Mouse (Mus musculus) liver, embryonic 14.5 days (tissue): ENCODE results near the gene Bcas3. TPM values are rescaled to one million over a fixed set of nuclear protein-coding genes. Genes with fewer than 3 reads are reported as not detected.

Source experiments
- ATAC-seq: fragments of 200-750 bp; cut with Nextera tagmentation; 2 replicates; pipeline ENCODE4 v1.8.0; 2017; ENCODE audit warnings: moderate number of reproducible peaks, mild to moderate bottlenecking, moderate library complexity; ENCODE audit not compliant: insufficient read depth
- DNase-seq, 3 experiments: peaks; one replicate each; pipeline ENCODE4 v3.0.0-alpha.2; 2012 to 2013; ENCODE audit warnings: low read depth in 3 of 3, low spot score in 3 of 3
- H3K27ac ChIP-seq: fragments of 300-500 bp; sonication (generic); 2 replicates; pipeline ENCODE4 v1.5.1; 2014; ENCODE audit warnings: moderate library complexity, mild to moderate bottlenecking, control low read depth, inconsistent platforms
- H3K27me3 ChIP-seq: fragments of 300-500 bp; sonication (generic); 2 replicates; pipeline ENCODE4 v1.6.1; 2014; ENCODE audit warnings: mild to moderate bottlenecking, low read length, moderate library complexity; ENCODE audit not compliant: control insufficient read depth, insufficient read depth
- H3K36me3 ChIP-seq: fragments of 300-500 bp; sonication (generic); replicated peaks from 2 replicates; pipeline ENCODE4 v1.6.1; 2014; ENCODE audit warnings: low read depth; ENCODE audit not compliant: control insufficient read depth, insufficient read depth
- H3K4me1 ChIP-seq, 2 experiments: fragments of 200-500 bp in 1 of 2; fragments of 300-500 bp in 1 of 2; sonication (generic) in 1 of 2; replicated peaks; 2 replicates each; pipeline ENCODE4 v1.6.1; 2012 to 2014; ENCODE audit warnings: antibody characterized with exemption in 1 of 2, inconsistent platforms in 1 of 2, low read length in 1 of 2; ENCODE audit not compliant: control insufficient read depth in 2 of 2, insufficient read depth in 2 of 2
- H3K4me2 ChIP-seq: fragments of 300-500 bp; sonication (generic); 2 replicates; pipeline ENCODE4 v1.6.1; 2014; ENCODE audit warnings: low read depth, mild to moderate bottlenecking, control low read depth, moderate library complexity
- H3K4me3 ChIP-seq, 2 experiments: fragments of 200-500 bp in 1 of 2; fragments of 300-500 bp in 1 of 2; sonication (generic) in 1 of 2; 2 replicates each; pipeline ENCODE4 v1.5.1; 2012 to 2014; ENCODE audit warnings: low read depth in 2 of 2, low read length in 2 of 2, mild to moderate bottlenecking in 2 of 2, control low read depth in 1 of 2, inconsistent platforms in 1 of 2, moderate library complexity in 1 of 2; ENCODE audit not compliant: insufficient read depth in 1 of 2
- H3K9ac ChIP-seq: fragments of 300-500 bp; sonication (generic); replicated peaks from 2 replicates; pipeline ENCODE4 v1.6.1; 2014; ENCODE audit warnings: mild to moderate bottlenecking, control low read depth, moderate library complexity
- H3K9me3 ChIP-seq: fragments of 300-500 bp; sonication (generic); 2 replicates; pipeline ENCODE4 v1.6.1; 2016; ENCODE audit warnings: low read length, mixed read lengths; ENCODE audit not compliant: control insufficient read depth
- CTCF ChIP-seq: IDR thresholded peaks from 2 replicates; pipeline ENCODE4 v1.5.1; 2016; ENCODE audit warnings: antibody characterized with exemption, low read depth, control low read depth
- EP300 ChIP-seq: IDR thresholded peaks from 2 replicates; pipeline ENCODE4 v1.6.1; 2016; ENCODE audit warnings: antibody characterized with exemption, low read depth
- WGBS: fragments of 180-500 bp; shearing (Covaris S2); extraction: QIAGEN DNeasy Blood & Tissue Kit; methylation state at CpG from one replicate; pipeline ENCODE4 v1.1.7; 2014; ENCODE audit not compliant: insufficient replicate concordance; 5-methylcytosine and 5-hydroxymethylcytosine counted together
- polyA plus RNA-seq, 2 experiments: library from polyadenylated mRNA; depleted of rRNA in 1 of 2; stranded (reverse) in 1 of 2; unstranded in 1 of 2; fragments of >200 nt; fragmentation: Nextera tagmentation in 1 of 2; extraction: Ambion mirVana in 1 of 2; gene quantifications; 2 replicates each; pipeline versions ENCODE4 v1.2.1 to v1.2.3; 2012 to 2014

Bcas3 gene
- polyA plus RNA-seq, 2 experiments: 6.9 to 17.5 TPM

DNA sequence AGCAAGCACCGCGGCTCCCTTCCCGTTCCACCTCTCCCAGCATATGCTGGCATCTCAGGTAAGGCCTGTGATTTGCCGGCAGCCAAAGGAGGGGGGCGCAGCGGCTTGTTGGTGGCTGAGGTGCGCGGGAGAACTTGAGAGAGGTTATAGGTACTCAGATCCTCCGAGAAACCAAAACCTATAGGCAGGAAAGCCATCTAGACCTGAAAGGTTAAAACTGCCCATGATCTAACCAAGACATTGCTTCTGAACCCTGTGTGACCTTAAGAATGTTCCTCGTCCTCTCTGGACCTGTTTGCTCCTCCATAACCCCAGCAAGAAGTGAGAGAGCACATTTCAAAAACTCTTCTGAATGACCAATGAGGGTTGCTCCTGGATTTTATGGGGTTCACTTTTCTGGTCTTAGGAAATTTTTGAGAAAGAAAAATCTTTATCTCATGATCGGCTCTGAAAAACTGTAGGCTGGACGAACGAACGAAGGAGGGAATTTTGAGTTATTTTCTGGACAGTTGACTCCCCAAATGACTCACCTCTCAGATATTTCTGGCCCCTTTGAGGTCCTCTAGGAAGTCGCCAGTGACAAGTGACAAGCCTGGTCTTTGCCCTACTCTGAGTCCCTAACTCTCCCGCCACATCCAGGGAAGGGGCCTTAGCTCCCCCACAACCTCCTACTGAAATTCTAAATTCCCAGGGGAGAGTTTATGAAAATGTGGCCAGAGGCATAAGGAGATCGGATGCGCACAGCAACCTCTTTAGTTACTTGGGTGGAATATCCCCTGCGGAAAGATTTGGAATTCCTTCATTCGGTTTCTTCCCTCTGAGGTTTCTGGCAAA is 485.7 kb downstream of the Bcas3 start:
- no peak for ATAC-seq
- H3K4me2 ChIP-seq: no peak overlapping the region
- H3K4me1 ChIP-seq: peaks cover 0 to 3% of the 10 kb centered on the region in 2 experiments; a peak in 1 of 4 replicates
- no peak for DNase-seq
- H3K9me3 ChIP-seq: no peaks in the 10 kb centered on the region
- no peak overlapping the region for H3K9ac ChIP-seq
- H3K4me3 ChIP-seq: no peak overlapping the region
- H3K36me3 ChIP-seq: no peaks in the 10 kb centered on the region
- peaks cover 100% of the 10 kb centered on the region for H3K27me3 ChIP-seq
- H3K27ac ChIP-seq: no peak overlapping the region
- 11% methylated on average over 20 of the region's 20 CpGs for WGBS
- no peak for TF ChIP-seq EP300
- TF ChIP-seq CTCF: no peak

DNA sequence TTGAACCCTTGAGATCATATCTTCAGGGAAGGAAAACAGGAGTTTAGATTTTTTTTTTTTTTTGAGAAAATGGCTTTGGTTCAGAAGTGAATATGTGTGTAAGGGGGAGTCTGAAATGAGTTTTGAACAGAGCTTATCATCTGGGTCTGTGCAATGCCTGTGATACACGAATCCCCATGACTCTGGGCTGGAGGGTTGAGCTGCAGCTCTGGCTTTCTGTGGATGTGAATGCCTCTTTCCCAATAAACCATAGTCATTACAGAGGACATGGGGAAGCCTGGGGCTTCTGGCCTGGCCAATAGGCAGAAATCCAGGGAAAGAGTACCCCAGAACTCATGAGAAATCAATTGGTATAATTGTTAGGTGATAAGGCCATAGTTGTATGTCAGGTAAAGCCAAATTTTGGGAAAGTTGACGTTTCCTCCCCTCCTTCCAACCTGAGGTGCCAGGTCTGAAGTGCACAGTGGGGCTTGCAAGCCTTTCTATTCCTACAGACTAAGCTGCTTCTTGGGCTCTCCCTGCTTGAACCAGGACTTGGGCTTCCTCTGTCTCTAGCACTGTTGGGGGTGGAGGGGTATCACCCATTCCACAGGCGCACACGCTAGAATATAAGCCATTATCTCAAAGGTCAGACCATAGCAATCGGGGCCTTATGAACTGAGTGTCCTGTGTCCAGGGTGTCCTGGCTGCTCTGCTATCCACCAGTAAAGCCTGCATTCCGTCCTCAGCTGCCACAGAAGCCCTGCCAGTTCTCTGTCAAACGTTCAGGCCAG is 486.5 kb downstream of the Bcas3 start:
- H3K36me3 ChIP-seq: no peaks in the 10 kb centered on the region
- no peak for TF ChIP-seq EP300
- no peak for TF ChIP-seq CTCF
- peaks cover 3 to 7% of the 10 kb centered on the region in 2 experiments; a peak in 2 of 4 replicates for H3K4me1 ChIP-seq
- H3K9me3 ChIP-seq: no peaks in the 10 kb centered on the region
- peaks cover 100% of the 10 kb centered on the region for H3K27me3 ChIP-seq
- H3K9ac ChIP-seq: no peak overlapping the region
- DNase-seq (no peak), ATAC-seq (no peak)
- no peak overlapping the region for H3K4me3 ChIP-seq
- no peak overlapping the region for H3K4me2 ChIP-seq
- H3K27ac ChIP-seq: no peak overlapping the region
- 10% methylated on average over 7 of the region's 7 CpGs for WGBS

DNA sequence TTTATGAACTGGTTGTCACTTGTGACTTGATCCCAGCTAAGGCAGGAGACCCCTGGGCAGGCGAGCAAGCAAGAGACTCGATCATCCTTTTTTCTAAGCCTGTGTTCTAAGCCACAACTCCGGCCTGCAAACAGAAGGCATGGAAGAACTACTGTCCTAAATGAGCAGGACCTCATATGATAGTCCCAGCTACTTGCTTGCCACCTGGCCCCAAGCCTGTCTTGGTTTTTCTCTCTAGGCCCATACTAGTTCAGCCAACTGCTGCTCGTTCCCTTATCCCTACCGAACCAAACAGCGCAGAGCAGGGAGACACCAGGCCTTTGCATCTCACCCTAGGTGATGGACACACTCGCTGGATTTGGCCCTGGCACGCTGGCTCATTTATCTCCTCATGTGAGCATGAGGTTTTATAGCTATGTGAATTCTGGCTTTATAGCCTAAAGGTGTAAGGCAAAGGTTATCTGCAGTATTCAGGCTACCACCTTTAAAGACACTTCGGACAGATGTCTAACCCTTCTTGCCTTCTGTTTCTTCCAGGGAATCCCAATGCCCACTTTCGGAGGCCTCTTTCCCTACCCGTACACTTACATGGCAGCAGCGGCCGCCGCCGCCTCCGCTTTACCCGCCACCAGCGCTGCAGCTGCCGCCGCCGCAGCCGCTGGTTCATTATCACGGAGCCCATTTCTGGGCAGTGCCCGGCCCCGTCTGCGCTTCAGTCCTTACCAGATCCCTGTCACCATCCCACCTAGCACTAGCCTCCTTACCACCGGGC is 487.2 kb downstream of the Bcas3 start:
- H3K4me3 ChIP-seq: no peak overlapping the region
- H3K4me1 ChIP-seq: peaks cover 3 to 7% of the 10 kb centered on the region in 2 experiments; a peak in 2 of 4 replicates
- ATAC-seq (no peak), DNase-seq (no peak)
- H3K27ac ChIP-seq: no peak overlapping the region
- TF ChIP-seq CTCF: no peak
- H3K4me2 ChIP-seq: no peak overlapping the region
- no peaks in the 10 kb centered on the region for H3K36me3 ChIP-seq
- H3K9me3 ChIP-seq: no peaks in the 10 kb centered on the region
- H3K27me3 ChIP-seq: peaks cover 100% of the 10 kb centered on the region
- no peak overlapping the region for H3K9ac ChIP-seq
- 5% methylated on average over 27 of the region's 27 CpGs for WGBS

DNA sequence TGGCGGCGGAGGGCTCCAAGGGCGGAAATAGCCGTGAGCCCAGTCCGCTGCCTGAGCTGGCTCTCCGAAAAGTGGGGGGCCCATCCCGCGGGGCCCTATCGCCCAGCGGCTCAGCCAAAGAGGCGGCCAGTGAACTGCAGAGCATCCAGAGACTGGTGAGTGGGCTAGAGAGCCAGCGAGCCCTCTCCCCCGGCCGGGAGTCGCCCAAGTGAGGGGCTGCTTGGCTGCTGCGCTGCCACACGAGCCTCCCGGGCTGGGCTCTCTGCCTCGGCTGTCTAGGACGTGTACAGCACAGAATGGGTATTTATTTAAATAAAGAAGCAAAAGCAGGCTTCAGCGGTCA is 487.8 kb downstream of the Bcas3 start:
- no peak overlapping the region for H3K9ac ChIP-seq
- 2% methylated on average over 21 of the region's 21 CpGs for WGBS
- no peak overlapping the region for H3K4me3 ChIP-seq
- TF ChIP-seq CTCF (no peak), EP300 (no peak)
- no peak for ATAC-seq
- H3K4me2 ChIP-seq: no peak overlapping the region
- no peaks in the 10 kb centered on the region for H3K9me3 ChIP-seq
- peaks cover 3 to 7% of the 10 kb centered on the region in 2 experiments; a peak in 2 of 4 replicates for H3K4me1 ChIP-seq
- H3K27ac ChIP-seq: no peak overlapping the region
- H3K27me3 ChIP-seq: peaks cover 100% of the 10 kb centered on the region
- DNase-seq: no peak
- H3K36me3 ChIP-seq: no peaks in the 10 kb centered on the region
